Mouse (Mus musculus) layer of hippocampus, postnatal 36 days (tissue): ENCODE measurements around the gene Kin. TPM values are rescaled to one million over a fixed set of nuclear protein-coding genes. Genes with fewer than 3 reads are reported as not detected.

Source experiments
- DNase-seq, 2 experiments: peaks; one replicate each; pipeline ENCODE4 v3.0.0; 2022
- total RNA-seq, 2 experiments: library from RNA; stranded (reverse); gene quantifications; 2 replicates each; pipeline ENCODE4 v1.2.3; 2021

The Kin gene
- total RNA-seq: 10 to 100 TPM; 12.4 TPM

- DNase-seq: peak; percentile 96 to 97
Measured at GRCm38 (mm10) chr2:10080310-10081010, at the start of gene Kin, which contains the start of gene Atp5c1. Kin (plus strand) TSS chr2:10080593. Atp5c1 (minus strand) TSS chr2:10080510.

- DNase-seq: no peak
Measured at GRCm38 (mm10) chr2:10033684-10034083, 46.7 kb upstream of the Kin start.

- DNase-seq: no peak
Measured at GRCm38 (mm10) chr2:10034976-10035375, 45.4 kb upstream of the Kin start.

DNA sequence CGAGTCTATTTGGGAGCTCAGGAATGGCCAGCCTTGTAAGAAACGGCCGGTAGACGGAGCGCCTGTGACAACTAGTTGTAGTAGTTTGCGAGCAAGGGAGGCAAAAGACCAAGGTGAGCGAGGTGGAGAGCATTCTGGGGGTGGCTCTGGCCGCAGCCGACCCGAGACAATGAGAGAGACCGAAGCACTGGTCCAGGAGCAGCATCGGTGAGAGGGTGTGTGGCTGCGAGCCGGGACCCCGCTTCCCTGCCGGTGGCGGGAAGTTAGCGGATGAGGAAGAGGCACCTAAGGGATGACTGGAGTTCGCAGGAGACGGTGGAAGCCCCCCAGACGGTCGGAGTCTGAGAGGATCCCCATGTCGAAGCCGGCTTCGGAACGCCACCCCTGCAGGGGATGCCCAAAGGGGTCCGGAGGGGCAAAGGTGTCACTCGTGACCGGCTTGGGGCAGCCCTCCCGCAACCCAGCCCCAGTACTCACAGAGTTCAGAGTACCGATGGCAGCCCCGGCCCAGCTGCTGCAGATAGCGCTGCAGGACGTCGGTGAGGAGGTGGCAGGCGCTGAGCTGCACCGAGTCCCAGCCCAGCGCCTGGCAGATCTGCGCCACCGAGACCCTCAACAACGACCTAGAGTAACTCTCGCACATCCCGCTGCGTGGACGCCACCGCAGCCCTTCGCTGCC lies 32.5 kb upstream of the Kin start:
- peak; percentile 23 to 33 for DNase-seq

- DNase-seq: peak; percentile 92 to 94
Measured at GRCm38 (mm10) chr2:10048461-10048860, 31.9 kb upstream of the Kin start, which contains the start of gene Taf3. Taf3 (minus strand) TSS chr2:10048596.

DNA sequence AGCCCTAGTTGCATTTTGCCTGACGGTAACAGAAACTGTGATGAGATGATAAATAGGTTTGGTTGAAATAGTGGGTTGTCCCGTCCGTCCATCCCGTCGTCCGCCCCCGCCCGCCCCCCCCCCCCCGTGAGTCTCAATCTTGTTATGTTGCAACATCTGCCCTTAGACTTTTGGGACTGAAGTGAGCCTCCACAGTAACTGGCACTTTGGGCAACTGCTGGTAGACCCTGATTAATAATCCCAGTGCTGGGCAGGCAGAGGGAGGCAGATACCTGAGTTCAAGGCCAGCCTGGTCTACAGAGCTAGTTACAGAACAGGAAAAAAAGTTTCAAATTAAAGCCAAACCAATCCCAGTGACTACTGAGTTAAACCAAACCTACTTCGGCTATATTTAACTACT lies 30.9 kb upstream of the Kin start:
- no peak for DNase-seq

GRCm38 (mm10) chr2:10050878-10051277 lies 29.5 kb upstream of the Kin start:
- peak; percentile 42 to 51 for DNase-seq

- DNase-seq: no peak
Measured at GRCm38 (mm10) chr2:10051996-10052395, 28.4 kb upstream of the Kin start.

GRCm38 (mm10) chr2:10058836-10059235 lies 21.6 kb upstream of the Kin start:
- DNase-seq: no peak

- DNase-seq: no peak
Measured at GRCm38 (mm10) chr2:10071751-10072150, 8.6 kb upstream of the Kin start.

- no peak for DNase-seq
Measured at GRCm38 (mm10) chr2:10074470-10074869, 5.9 kb upstream of the Kin start.

- no peak for DNase-seq
Measured at GRCm38 (mm10) chr2:10076675-10077074, 3.7 kb upstream of the Kin start.

DNA sequence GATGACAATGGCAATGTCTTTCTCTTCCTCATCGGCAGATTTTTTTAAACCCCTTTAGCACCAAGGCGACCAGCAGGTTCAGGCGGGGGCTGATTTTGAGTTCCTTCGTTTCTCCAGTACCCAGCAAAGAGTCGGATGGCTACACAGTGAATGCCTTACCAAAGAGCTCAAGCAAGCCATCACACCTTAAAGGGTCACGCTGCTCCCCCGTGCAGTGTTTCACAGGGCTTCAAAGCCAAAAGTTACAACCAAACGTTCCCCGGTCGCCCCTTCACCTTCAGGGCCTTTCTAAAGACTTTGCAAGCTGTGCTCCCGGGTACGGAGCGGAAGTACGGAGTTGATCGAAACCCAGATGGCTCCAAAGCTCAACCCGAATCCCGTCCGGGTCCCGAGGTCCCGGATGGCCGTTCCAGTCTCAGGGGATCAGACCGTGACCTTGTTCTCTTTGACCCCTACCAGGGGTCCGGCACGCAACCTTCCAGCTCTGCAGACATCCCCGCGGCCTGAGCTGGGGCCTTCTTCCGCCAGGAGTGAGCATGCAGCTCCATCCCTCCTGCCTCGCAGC lies 566 bp upstream of the Kin start:
- DNase-seq: no peak

DNA sequence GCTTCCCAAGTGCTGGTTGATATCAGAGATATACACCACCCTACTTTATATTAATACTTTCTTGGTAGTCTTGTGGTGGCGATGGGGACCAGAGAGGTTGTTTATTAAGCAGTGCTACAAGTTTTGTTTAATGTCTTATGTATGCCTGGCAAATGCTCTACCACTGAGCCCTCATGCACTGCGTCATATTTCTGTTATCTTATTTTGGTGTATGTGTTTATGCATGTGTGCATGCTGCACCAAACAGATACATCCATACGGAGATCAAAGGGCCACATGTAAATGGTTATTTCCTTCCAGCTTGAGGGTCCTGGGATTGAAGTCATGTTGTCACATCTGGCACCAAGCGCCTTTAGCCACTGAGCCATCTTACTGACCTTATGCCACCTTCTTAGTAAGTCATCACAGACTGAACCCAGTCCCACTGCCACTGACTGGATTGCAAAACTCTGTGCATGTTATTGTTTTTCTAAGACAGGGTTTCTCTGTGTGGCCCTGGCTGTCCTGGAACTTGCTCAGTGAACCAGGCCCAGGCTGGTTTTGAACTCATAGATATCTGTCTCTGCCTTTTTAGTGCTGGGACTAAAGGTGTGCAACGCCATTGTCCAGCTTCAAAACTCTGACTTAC lies 1.2 kb downstream of the Kin start:
- DNase-seq: no peak

DNA sequence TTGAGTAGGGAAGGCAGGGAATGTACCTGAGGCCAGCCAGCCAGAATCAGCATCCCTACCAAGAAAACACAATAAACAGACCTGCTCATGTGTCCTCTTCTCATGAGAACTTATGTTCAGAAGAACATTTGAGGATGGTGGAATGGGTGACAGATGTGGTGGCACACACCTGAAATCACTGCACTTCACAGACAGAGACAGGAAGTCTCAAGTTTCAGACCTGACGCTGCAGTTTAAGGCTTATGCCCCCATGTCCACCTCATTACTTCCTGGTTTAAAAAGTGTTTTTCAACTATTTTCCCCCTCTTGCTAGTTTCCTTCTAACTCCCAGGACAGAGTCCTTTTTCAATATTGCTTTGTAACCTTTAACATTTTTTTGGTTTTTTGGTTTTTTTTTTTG lies 2.3 kb downstream of the Kin start:
- DNase-seq: no peak

GRCm38 (mm10) chr2:10087256-10087850 lies 7.0 kb downstream of the Kin start:
- DNase-seq: no peak

DNA sequence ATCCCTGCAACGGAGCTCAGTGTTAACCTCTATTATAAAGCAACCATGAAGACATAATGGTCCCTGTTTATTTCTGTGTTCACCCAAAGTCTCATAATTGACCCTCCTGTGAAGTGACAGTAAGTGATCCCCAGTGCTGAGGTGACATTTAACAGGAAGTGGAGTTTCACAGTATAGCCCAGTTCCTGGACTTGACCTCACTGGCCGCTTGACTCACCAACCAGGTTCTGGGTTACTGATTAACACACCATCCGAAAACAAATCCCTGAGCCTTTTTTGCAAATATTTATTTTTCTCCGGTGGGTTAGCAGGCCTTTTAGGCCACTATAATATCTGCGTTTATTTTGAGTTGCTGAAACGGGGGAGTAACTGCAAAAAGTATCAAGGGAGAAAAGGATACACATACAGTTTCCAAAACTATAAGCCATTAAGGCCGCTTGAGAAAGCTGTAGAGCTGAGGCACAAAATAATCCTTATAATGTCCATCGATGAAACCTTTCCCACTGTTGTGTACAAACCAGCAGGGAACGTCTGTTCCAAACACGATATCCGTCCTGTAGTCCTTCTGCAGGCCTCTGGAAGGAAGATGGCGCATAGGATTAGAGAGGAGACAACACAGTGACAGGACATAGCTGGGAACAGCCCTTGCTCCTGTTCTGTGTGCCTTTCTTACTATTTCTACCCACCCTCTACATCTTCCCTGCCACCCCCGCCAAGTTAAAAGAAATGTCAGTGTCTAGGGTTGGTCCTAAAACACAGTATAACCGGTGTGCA lies 14.1 kb downstream of the Kin start:
- DNase-seq: no peak

DNA sequence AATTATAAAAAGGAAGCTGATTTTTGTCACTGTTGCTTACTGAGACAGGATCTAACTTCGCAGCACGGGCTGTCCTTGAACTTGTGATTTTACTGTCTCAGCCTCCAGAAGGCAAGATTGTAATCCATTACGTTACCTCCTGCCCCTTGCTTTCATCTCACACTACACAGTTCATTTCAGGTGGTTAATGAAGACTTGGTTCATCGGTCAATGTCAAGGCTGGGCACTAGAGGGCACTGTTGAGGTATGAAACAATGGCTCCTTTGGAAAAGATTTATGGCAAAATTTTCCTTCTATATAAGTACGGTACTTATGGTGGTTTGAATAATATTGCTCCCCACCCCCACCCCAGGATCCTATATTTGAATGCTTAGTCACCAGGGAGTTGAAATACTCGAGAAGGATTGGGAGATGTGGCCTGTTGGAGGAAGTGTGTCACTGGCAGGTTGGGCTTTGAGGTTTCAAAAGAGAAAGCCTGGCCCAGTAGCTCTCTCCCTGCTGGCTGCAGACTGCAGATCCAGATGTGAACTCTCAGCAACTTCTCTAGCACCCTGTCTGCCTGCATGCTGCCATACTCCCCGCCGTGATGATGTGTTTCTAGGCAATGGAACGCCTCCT lies 18.3 kb downstream of the Kin start:
- DNase-seq: peak in 1 of 2 experiments; percentile 38

DNA sequence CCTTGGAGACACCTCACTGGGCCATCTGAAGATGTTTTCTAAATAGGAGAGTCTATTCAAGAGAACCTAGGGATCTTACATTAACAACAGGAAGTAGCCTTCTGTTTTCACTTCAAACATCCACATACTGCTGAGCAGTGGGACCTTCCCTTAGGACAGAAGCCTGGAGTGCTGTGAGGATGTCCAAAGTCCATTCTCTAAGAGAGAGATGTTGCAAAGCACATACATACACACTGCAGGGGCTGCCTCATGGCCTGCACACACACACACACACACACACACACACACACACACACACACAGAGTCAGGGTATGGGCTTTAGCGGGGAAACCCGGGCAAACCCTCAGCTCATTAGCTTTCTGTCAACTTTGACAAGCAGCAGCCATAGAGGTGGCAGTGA lies 20.1 kb downstream of the Kin start:
- no peak for DNase-seq

GRCm38 (mm10) chr2:10101180-10101579 lies 20.8 kb downstream of the Kin start:
- DNase-seq: peak; percentile 24 to 48

DNA sequence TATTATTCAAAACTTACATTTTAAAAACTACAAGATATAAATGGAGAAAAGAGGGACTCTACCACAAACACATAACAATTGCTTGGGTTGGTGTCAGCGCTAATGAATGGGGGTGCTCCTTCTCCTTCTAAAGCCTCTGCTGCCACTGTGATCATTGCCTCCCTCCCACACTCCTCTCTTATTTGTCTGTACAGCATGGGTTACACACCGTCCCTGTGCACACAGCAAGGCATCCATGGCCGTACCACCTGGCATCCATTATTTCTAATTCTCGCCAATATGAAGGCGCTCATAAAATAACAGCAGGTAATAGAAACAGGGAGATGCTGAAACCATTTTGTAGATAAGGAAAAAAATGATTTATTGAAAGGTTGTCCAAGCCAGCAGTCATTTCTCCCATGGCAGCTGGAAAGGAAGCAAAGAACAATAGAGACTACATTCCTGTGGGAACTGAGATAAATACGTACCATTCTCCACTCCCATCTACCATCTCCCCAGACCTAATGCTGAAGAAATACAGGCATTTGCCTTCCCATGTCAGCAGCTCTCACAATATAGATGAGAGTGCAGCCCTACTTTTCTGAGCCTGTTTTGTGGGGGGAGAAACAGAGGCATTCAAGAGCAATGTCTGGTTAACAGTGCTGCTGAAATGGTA lies 28.3 kb downstream of the Kin start:
- DNase-seq: no peak
